Mouse (Mus musculus) bone marrow macrophage, adult 2 months (primary cell): Measurements from ENCODE around the gene Sorcs3.

Experiments used
- CTCF ChIP-seq: IDR thresholded peaks from 2 replicates; pipeline ENCODE4 v1.5.1; 2012; ENCODE audit warnings: low read depth, mild to moderate bottlenecking, low read length, moderate library complexity
- POLR2A ChIP-seq: IDR thresholded peaks from 2 replicates; pipeline ENCODE4 v1.6.1; 2012; ENCODE audit warnings: mild to moderate bottlenecking, low read depth, low read length, borderline replicate concordance

DNA sequence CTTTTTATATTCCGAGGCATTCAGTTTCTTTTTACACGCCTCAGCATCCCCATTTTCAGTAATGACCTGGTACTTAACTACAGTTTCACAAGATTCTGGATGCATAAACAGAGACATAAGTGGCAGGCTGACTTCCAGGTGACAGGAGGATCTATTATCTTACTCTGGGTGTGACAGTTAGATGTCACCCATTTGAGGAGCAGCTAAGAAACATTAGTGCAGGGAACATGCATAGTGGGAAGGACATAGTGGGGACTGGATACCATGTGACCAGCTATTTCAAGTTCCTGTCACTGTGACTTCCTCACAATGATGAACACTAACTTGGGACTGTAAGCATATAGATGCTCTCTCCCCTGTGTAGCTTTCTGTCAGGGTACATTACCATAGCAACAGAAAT, 156.3 kb downstream of the Sorcs3 start:
- TF ChIP-seq CTCF (no peak), POLR2A (no peak)
